Mouse (Mus musculus) frontal cortex, postnatal 25 days (tissue): ENCODE measurements at regions not wholly inside any gene's neighbourhood (a gene's known extent, or its start where the extent isn't known, plus 50 kb on each side); places are given as distances from the start of the nearest gene placed in this dataset.
A peak's percentile ranks its signal among the peaks of the same experiment; 100 is the strongest.
"Not testable (repeated sequence)": the region's sequence is repeated elsewhere in the genome, so short reads cannot be mapped to it uniquely, and the experiment has no call there.

Source experiments
- DNase-seq, 2 experiments: peaks; one replicate each; pipeline ENCODE4 v3.0.0; 2022; ENCODE audit warnings: low spot score in 2 of 2

DNA sequence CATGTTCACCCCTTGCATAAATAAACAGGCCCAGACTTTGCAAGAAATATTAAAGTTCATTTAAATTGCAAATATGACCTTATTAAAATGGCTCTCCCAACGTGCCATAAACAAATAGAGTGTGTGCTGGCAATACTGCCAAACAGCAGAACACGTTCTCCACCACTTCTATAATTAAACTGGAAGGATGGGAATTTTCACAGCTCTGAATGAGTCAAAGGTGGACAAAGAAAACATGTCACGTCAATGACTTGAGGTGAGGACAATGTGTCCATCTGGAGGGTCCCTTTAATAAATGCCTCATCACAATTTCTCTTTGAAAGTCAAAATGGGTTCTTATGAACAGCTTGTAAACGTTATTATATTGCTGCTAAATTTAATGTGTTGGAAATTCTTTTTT, 114.8 kb downstream of the Galc start:
- no peak for DNase-seq

DNA sequence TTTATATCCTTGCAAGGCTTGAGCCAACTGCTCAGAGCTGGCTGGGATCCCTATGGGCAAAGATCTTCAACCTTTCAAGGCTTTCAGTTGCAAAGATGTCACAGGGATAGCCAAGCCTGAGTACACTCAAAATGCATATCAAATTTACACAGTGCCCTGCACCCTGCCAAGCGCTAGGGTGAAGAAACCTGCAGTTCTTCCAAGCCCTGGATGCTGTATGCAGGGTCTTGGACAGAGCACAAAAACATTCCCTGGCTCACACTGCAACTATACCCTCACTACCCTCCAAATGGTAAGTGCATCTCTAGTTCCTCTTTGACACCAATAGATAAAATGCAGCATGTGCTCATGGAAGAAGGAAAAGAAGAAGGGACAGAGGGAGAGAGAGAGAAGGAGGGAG, 116.1 kb downstream of the Galc start:
- DNase-seq, result no peak

GRCm38 (mm10) chr12:98139906-98140305, 119.4 kb downstream of the Galc start:
- DNase-seq, result not testable (repeated sequence)

DNA sequence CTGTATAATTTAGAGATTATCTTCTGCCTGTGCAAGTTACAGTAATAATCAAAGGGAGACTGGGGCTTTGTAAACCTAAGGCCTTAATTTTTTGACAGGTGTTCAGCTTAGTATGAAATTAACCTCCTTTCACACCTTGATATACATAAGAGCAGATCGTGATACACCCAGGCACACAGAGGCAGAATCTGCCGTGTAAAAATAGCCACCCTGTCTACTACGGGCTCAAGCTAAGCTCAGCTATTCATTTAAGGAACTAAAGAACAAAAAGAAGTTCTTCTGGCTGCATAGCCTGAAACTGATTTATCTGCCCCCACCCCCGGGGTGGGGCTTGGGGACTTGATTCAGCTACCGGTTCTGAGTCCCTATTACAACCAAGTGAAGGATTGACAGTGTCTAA, 128.0 kb downstream of the Galc start:
- no peak for DNase-seq

DNA sequence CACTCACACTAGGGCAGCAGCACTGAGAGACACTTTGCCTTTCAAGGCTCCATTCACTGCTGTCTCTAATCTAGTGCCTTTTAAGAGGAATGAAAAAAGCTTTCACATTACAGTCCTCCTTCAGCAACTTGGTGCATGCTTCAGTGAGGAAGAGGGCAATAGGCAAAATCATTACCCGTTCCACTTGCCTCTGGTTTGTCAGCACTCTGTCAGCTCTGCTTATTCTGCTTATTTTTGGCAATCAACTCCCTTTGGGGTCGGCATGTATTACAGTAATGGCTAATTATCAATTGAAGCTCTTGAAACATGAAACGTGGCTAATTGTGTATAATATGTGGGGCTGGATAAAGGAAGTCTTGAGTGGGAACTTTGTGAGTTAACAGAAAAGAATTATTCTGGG, 135.7 kb downstream of the Galc start:
- no peak for DNase-seq

GRCm38 (mm10) chr12:98108039-98108438, 151.2 kb downstream of the Galc start:
- no peak for DNase-seq

- DNase-seq, result no peak
Measured at GRCm38 (mm10) chr12:98106789-98107684, 152.2 kb downstream of the Galc start.

DNA sequence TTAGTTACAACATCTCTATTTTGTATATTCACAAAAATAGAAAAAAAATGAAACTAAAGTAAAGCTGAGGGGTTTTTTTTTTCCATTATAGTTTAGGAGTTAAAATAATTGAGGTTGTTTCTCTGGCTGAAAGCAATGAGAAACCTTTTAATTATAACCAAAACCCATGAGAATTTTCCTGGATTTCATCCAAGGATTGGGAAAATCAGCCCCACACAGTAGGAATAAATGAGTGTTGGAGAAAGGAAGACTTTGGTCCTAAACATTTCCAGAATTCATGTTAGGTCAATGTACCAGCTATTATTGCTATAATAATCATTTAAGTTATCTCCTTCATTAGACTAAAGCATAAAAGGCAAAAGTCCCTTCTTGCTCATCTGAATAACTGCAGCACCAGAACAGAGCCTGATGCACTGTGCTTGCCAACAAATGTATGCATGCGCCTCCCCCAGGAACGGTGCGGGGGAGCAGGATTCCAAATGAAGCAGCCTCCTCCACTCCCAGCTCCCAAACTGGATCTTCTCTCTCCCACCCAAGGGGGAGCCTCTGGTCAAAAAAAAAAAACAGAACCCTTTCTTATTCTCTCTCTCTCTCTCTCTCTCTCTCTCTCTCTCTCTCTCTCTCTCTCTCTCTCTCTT, 153.0 kb downstream of the Galc start:
- peak; percentile 17 to 40 for DNase-seq

DNA sequence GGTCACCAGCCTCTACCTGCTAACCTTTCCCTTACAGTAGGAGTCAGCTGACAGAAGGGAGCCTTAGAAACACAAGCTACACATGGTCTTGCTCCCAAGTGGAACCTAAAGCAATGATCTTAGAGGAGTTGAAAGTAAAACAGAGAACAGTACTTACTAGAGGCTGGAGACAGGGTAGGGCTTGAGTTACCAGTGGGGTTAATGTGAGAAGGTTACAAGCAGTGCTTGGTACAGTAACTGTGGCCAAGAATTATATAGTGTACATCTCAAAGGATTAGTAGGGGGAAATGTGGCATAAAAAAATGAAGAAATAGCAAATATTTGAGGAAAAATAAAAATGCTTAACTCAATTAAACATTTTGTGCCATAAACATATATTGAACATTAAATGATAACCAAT, 153.5 kb downstream of the Galc start:
- DNase-seq, result no peak

- DNase-seq, result no peak
Measured at GRCm38 (mm10) chr12:98090171-98090570, 169.1 kb downstream of the Galc start.

- no peak for DNase-seq
Measured at GRCm38 (mm10) chr12:98078351-98078750, 180.9 kb downstream of the Galc start.

DNA sequence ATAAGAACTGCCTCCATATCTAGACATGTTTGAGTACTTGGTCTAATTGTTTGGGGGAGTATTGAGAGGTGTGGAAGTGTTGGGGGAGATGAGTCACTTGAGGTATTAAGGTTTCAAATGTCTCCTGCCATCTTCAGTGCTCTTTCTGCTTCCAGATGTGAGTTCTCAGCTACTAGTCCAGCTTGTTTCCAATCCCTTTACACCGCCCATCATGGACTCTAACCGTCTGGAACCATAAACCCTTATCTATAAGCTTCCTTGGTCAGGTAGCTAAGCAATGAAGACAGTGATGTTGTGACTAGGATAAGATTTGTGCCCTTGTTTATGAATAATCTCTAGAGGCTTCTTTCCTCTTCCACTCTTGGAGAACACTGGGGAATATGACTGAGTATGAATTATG, 183.7 kb downstream of the Galc start:
- no peak for DNase-seq

- DNase-seq, result no peak
Measured at GRCm38 (mm10) chr12:98069110-98069509, 190.1 kb downstream of the Galc start.

GRCm38 (mm10) chr12:98059419-98060180, 199.7 kb downstream of the Galc start:
- DNase-seq, result no peak

DNA sequence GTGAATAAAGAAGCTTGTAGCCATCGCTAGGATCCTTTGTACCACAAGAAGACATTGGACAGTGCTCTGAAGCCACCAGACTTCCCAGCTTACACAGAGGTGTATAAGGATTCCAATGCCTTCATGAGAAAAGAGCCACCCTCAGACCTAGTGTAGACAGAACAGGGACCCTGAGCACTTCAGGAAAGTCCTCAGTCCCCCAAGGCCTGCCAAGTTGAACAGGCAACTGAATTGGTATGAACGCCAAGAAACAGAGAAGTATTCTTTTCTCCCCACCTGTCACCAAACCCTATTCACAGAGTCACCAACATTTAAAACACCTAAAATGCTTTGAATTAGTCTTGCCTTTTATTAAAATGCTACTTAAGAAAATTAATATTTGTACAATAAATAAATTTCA, 200.3 kb downstream of the Galc start:
- no peak for DNase-seq

GRCm38 (mm10) chr12:98050934-98051333, 208.3 kb downstream of the Galc start:
- no peak for DNase-seq

DNA sequence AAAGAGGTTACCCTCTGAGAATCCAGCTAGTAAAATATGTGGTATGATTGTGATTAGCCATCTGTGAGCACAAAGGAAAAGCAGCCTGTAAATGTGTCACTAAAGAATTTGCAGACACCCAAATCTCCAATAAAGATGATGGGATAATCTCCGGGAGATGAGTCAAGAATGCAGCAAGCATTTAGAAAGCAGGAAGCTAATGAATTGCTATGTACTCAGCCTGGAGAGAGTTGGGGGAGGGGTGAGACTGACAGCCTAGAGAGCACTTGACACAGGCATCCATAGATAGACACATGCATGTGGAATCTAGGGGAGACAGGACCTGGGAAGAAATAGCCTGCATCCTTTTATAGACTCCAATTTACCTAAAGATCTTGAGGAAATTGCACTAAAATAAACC, 208.8 kb downstream of the Galc start:
- DNase-seq, result no peak

DNA sequence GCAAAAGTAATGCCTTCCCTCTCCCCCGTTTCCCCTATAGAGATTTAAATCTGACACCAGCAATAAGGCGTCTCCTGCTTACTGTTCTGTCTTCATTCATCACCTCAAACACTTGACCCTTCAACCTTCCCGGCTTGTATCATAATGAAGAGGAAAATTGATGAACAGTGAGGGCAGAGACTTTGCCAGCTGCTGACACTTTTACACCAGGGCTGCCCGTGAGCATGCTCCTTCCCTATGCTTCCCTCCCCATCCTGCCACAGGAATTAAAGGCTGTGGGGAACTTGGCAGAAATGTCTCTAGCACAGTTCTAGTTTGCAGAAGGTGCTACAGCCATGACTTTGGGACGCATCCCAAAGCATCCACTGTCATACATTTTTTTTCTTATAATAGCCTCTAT, 209.2 kb downstream of the Galc start:
- DNase-seq, result no peak

- no peak for DNase-seq
Measured at GRCm38 (mm10) chr12:98047765-98048164, 211.5 kb downstream of the Galc start.

DNA sequence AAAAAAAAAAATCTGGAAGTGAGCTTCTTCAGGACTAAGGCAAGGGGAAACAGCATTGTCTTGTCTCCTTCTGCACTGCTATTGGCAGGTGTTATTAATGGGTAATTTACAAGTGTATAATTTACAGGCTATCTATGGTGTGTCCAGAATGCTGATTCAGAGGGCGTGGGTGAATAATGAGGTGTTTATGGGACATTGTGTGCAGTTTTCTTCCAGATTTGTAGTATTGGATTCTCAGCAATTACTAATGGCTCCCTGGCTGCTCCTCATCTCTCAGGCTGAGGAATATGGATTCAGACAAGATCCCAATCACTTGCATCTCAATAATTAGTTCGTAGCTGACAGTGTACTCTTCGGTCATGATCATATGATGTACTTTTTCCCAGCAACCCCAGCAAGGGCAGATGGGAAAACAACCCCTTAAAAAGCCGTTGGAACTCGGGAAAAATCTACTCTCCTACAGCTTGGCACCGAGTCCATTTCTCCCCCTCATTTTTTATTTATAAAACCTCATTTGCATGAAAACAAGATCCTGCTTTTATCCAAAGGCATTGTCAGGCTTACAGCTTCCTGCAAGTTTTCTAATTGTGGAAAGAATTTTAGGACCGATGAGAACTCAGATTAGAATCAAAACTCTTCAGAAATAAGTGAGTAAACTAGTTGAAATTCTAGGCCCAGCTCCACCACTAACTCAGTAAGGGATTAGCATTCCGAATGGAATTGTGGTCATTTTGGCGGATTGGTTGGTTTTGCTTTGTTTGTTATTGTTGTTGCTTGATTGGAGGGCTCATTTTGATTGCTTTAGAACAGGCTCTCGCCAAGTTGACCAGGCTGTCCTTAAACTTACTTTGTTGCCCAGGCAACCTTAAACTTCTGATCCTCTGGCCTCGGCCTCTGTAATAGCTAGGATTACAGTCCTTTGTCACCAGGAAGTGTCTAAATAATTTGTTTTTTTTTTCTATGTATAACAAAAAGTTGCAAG, 212.5 kb downstream of the Galc start:
- DNase-seq, result peak in 1 of 2 experiments; percentile 18

- DNase-seq, result no peak
Measured at GRCm38 (mm10) chr12:98045784-98046458, 213.3 kb downstream of the Galc start.
